Mouse (Mus musculus): ENCODE results near the gene Polr2l.

Gene Polr2l

GRCm38 (mm10) chr7:141475011-141475804 lies at the start of gene Polr2l, which contains the start of gene Tspan4:
Polr2l (minus strand) TSS chr7:141475132.
Tspan4 (plus strand) TSS chr7:141475240.
- DNase-seq = peak; percentile 93 to 94

- no peak for DNase-seq
Observed at GRCm38 (mm10) chr7:141524271-141524670, 49.3 kb upstream of the Polr2l start.

GRCm38 (mm10) chr7:141523007-141523406 lies 48.1 kb upstream of the Polr2l start:
- DNase-seq = peak; percentile 73 to 83

- no peak for DNase-seq
Observed at GRCm38 (mm10) chr7:141519795-141520194, 44.9 kb upstream of the Polr2l start.

- no peak for DNase-seq
Observed at GRCm38 (mm10) chr7:141518926-141519325, 44.0 kb upstream of the Polr2l start.

- DNase-seq = peak in 1 of 2 experiments; percentile 43
Observed at GRCm38 (mm10) chr7:141518296-141518695, 43.4 kb upstream of the Polr2l start.

- peak in 1 of 2 experiments; percentile 8 for DNase-seq
Observed at GRCm38 (mm10) chr7:141517638-141518037, 42.7 kb upstream of the Polr2l start.

- DNase-seq = peak; percentile 65 to 74
Observed at GRCm38 (mm10) chr7:141510681-141511191, 35.8 kb upstream of the Polr2l start.

- DNase-seq = peak; percentile 56 to 63
Observed at GRCm38 (mm10) chr7:141510196-141510595, 35.3 kb upstream of the Polr2l start.

- DNase-seq = no peak
Observed at GRCm38 (mm10) chr7:141508160-141508559, 33.2 kb upstream of the Polr2l start.

- no peak for DNase-seq
Observed at GRCm38 (mm10) chr7:141506278-141506677, 31.3 kb upstream of the Polr2l start.

GRCm38 (mm10) chr7:141502556-141502905 lies 27.6 kb upstream of the Polr2l start:
- DNase-seq = peak; percentile 88 to 92

- peak; percentile 85 to 88 for DNase-seq
Observed at GRCm38 (mm10) chr7:141501820-141502555, 27.1 kb upstream of the Polr2l start.

- no peak for DNase-seq
Observed at GRCm38 (mm10) chr7:141497600-141497999, 22.7 kb upstream of the Polr2l start.

GRCm38 (mm10) chr7:141495940-141496339 lies 21.0 kb upstream of the Polr2l start:
- DNase-seq = peak; percentile 65 to 73

- DNase-seq = peak in 1 of 2 experiments; percentile 46
Observed at GRCm38 (mm10) chr7:141495379-141495778, 20.4 kb upstream of the Polr2l start.

- DNase-seq = no peak
Observed at GRCm38 (mm10) chr7:141493729-141494128, 18.8 kb upstream of the Polr2l start.

GRCm38 (mm10) chr7:141492738-141493137 lies 17.8 kb upstream of the Polr2l start:
- DNase-seq = peak in 1 of 2 experiments; percentile 54

- DNase-seq = peak in 1 of 2 experiments; percentile 37
Observed at GRCm38 (mm10) chr7:141491151-141491550, 16.2 kb upstream of the Polr2l start.

- DNase-seq = peak; percentile 57 to 61
Observed at GRCm38 (mm10) chr7:141487141-141487540, 12.2 kb upstream of the Polr2l start.

- DNase-seq = peak in 1 of 2 experiments; percentile 40
Observed at GRCm38 (mm10) chr7:141486239-141486638, 11.3 kb upstream of the Polr2l start.

GRCm38 (mm10) chr7:141485606-141486005 lies 10.7 kb upstream of the Polr2l start:
- peak; percentile 99 for DNase-seq

- no peak for DNase-seq
Observed at GRCm38 (mm10) chr7:141485186-141485585, 10.3 kb upstream of the Polr2l start.
